Mouse (Mus musculus) cerebellum, adult 18-20 months (tissue): ENCODE data around the gene Adam25.
"Not testable (repeated sequence)": the region's sequence is repeated elsewhere in the genome, so short reads cannot be mapped to it uniquely, and the experiment has no call there.

Experiments
- DNase-seq, 2 experiments: peaks; one replicate each; pipeline ENCODE4 v3.0.0; 2021

Adam25 gene

DNA sequence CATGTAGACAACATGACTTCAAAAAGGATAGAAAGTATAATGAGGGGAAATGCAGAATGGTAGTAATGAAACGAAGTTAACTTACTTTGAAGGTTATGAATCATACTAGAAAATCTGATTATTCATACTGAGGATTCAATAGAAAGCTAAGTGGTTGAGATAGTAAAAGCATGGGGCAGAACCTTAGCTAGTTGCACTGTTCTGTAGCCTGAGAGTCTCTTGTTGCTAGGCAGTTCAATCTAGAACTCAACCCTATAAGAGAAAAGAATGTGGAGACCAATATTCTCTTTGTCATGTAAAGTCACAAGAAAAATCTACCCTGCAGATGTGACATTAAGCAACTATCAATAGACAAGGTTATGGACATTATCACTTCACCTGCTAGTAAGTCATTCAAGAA, at the start of gene Adam25:
Gene Adam25, plus strand, starts transcription at position 301 of the 400 bp plus-strand sequence.
- not testable (repeated sequence) for DNase-seq

DNA sequence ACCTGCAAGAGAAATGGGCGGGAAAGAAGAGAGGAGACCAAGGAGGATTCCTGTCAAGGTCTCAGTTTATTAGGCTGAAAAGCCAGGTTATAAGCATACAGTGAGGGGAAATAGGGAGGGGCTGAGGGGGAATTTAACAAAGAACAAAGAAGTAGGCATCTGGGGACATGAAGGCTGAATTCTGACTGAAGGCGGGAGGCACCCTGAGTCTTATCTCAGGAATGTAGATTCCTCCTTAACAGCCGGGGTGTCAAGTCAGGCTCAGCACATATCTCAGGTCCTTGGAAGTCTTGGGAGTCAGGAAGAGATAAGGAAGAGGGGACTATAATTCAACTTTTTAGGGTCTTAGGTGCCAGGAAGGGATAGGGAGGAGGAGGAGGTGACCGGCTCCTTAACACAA, 36.6 kb upstream of the Adam25 start:
- DNase-seq: not testable (repeated sequence)

DNA sequence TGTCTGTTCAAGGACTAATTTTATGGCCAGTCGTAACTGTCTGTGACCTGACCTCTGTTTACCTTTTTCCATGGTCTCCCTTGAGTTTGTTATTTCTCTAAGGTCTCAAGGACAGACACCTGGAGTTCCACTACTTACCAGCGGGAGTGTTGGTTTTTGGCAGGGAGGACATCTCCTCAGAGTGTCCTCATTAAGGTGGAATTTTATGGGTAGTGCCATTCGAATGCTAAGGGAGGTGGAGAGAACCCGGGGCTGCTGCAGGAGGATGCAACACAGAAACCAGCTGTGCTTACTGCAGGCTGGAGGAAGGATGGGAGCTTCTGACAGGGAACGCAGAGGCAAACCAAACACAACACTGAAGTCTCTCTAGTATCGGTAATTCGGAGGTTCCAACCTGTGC, 36.0 kb upstream of the Adam25 start:
- DNase-seq: no peak

DNA sequence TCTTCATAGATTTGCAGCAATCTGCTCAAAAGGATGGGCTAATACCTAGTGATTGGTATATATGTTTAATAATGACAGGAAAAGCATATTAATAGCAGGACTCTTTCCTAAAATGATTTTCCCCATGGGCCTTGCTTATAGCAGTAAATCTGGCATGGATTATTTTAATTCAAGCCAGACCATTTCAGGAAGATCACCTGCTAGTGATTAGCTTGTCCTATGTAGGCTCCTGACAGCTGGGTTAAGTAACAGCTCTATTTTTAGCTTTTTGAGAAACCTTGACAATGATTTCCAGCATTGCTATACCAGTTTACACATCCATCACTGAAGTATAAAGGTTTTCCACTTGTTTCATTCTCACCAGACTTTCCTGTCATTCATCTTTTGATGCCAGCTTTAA, 31.3 kb downstream of the Adam25 start:
- no peak for DNase-seq

DNA sequence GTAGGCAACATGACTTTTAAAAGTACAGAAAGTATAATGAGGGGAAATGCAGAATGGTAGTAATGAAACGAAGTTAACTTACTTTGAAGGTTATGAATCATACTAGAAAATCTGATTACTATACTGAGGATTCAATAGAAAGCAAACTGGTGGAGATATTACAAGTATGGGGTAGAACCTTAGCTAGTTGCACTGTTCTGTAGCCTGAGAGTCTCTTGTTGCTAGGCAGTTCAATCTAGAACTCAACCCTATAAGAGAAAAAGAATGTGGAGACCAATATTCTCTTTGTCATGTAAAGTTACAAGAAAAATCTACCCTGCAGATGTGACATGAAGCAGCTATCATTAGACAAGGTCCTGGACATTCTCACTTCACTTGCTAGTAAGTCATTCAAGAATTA, 41.0 kb downstream of the Adam25 start, which contains the start of gene Adam20:
Gene Adam20, plus strand, starts transcription at position 301 of the 400 bp plus-strand sequence.
- not testable (repeated sequence) for DNase-seq

DNA sequence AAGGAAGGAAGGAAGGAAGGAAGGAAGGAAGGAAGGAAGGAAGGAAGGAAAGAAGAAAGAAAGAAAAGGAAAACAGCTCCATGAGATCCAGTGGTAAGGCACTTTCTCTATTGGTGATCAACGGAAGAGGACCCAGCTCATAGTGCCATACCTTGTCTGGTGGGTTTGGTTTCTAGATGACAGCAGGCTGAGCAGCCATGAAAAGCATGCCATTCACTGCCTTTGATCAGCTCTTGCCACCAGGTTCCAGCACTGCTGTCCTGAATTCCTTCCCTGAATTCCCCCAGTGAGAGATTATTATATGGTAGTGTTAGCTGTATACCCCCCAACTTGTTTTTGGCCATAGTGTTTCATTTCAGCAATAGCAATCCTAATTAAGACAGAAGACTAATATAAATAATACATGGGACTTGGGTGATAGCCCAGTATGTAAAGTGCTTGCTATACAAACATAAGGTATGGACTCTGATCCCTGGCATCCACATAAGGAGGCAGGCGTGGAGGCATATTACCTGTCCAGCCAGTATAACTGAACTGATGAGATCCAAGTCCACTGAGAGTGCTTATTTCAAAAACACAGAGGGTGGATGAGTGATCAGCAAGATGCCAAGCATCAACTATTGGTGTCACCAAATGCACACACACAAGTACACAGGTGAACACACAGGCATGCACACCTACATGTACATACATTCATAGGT, 51.5 kb downstream of the Adam25 start:
- no peak for DNase-seq
